Mouse (Mus musculus): Measurements from ENCODE around the gene Spns3.

- TF ChIP-seq CTCF (IDR thresholded peaks at IDR 0.05 in 2 of 3, conservative IDR thresholded peaks at IDR 0.05 in 1 of 3; ENCODE audit: control insufficient read depth in 1 of 3, insufficient read depth in 1 of 3, low read depth in 2 of 3, low read length in 3 of 3, poor library complexity in 1 of 3, severe bottlenecking in 1 of 3) (no peak), MAZ (IDR thresholded peaks at IDR 0.05; ENCODE audit: low read depth, low read length) (no peak), NELFE (IDR thresholded peaks at IDR 0.05; ENCODE audit: low read depth, low read length) (no peak), POLR2AphosphoS5 (IDR thresholded peaks at IDR 0.05; ENCODE audit: borderline replicate concordance, low read depth, low read length) (no peak)
Observed at GRCm38 (mm10) chr11:72479499-72479898, 70.8 kb downstream of the Spns3 start.

Data from MEL (cell line).